Mouse (Mus musculus): ENCODE data around the gene Lpin2. TPM values are rescaled to one million over a fixed set of nuclear protein-coding genes. Genes with fewer than 3 reads are reported as not detected.
A peak's percentile ranks its signal among the peaks of the same experiment; 100 is the strongest.

The Lpin2 gene
- polyA plus RNA-seq, 1 experiment from 2014 or later = 17.1 TPM

GRCm38 (mm10) chr17:71252101-71252500, 69.7 kb downstream of the Lpin2 start:
- no peak for ATAC-seq (ENCODE audit: extremely low read depth, insufficient number of reproducible peaks, low FRiP score, low TSS enrichment)
- Histone ChIP-seq H3K27me3 (replicated peaks) (no peaks in the 10 kb centered on the region), H3K4me2 (no peak overlapping the region), H3K36me3 (peaks cover 34% of the 10 kb centered on the region), H3K4me3 (no peak overlapping the region), H3K9ac (peak overlapping the region; percentile 50; the same call in 1 of the 2 replicates), H3K27ac (replicated peaks) (peak overlapping the region; percentile 89), H3K9me3 (no peaks in the 10 kb centered on the region), H3K4me1 (peaks cover 98% of the 10 kb centered on the region)
- WGBS = 83% methylated on average over 9 of the region's 9 CpGs

GRCm38 (mm10) chr17:71253391-71253790, 71.0 kb downstream of the Lpin2 start:
- peaks cover 92% of the 10 kb centered on the region for H3K4me1 ChIP-seq
- H3K4me3 ChIP-seq = no peak overlapping the region
- H3K9ac ChIP-seq = 0 out of 2 replicates have a peak overlapping the region, but pooled peaks have one; percentile 7
- H3K27me3 ChIP-seq (replicated peaks) = no peaks in the 10 kb centered on the region
- peak overlapping the region; percentile 76 for H3K27ac ChIP-seq (replicated peaks)
- ATAC-seq (ENCODE audit: extremely low read depth, insufficient number of reproducible peaks, low FRiP score, low TSS enrichment) = no peak
- 74% methylated on average over 2 of the region's 2 CpGs for WGBS
- H3K36me3 ChIP-seq = peaks cover 21% of the 10 kb centered on the region
- H3K4me2 ChIP-seq = no peak overlapping the region
- H3K9me3 ChIP-seq = no peaks in the 10 kb centered on the region

GRCm38 (mm10) chr17:71254106-71254505, 71.7 kb downstream of the Lpin2 start:
- peaks cover 85% of the 10 kb centered on the region for H3K4me1 ChIP-seq
- H3K27me3 ChIP-seq (replicated peaks) = no peaks in the 10 kb centered on the region
- H3K27ac ChIP-seq (replicated peaks) = peak overlapping the region; percentile 76
- H3K36me3 ChIP-seq = peaks cover 20% of the 10 kb centered on the region; the same call in 1 of the 2 replicates
- ATAC-seq (ENCODE audit: extremely low read depth, insufficient number of reproducible peaks, low FRiP score, low TSS enrichment) = no peak
- no peak overlapping the region for H3K4me2 ChIP-seq
- H3K9ac ChIP-seq = 0 out of 2 replicates have a peak overlapping the region, but pooled peaks have one; percentile 7
- H3K9me3 ChIP-seq = no peaks in the 10 kb centered on the region
- 45% methylated on average over 5 of the region's 5 CpGs for WGBS
- no peak overlapping the region for H3K4me3 ChIP-seq

- no peak for ATAC-seq (ENCODE audit: extremely low read depth, insufficient number of reproducible peaks, low FRiP score, low TSS enrichment)
- no peak overlapping the region for H3K4me3 ChIP-seq
- H3K4me1 ChIP-seq = peaks cover 82% of the 10 kb centered on the region
- H3K9me3 ChIP-seq = no peaks in the 10 kb centered on the region
- H3K4me2 ChIP-seq = no peak overlapping the region
- H3K27me3 ChIP-seq (replicated peaks) = no peaks in the 10 kb centered on the region
- no peak overlapping the region for H3K9ac ChIP-seq
- WGBS = 43% methylated on average over 6 of the region's 6 CpGs
- H3K27ac ChIP-seq (replicated peaks) = peak overlapping the region; percentile 76; the same call in 1 of the 2 replicates
- H3K36me3 ChIP-seq = peaks cover 16% of the 10 kb centered on the region; the same call in 1 of the 2 replicates
Observed at GRCm38 (mm10) chr17:71254736-71255135, 72.4 kb downstream of the Lpin2 start.

- WGBS = 72% methylated on average over 14 of the region's 14 CpGs
- no peak for ATAC-seq (ENCODE audit: extremely low read depth, insufficient number of reproducible peaks, low FRiP score, low TSS enrichment)
Observed at GRCm38 (mm10) chr17:71256068-71256615, 73.8 kb downstream of the Lpin2 start.

GRCm38 (mm10) chr17:71256806-71257536, 74.6 kb downstream of the Lpin2 start:
- peaks cover 16% of the 10 kb centered on the region; the same call in 1 of the 2 replicates for H3K36me3 ChIP-seq
- H3K9me3 ChIP-seq = no peaks in the 10 kb centered on the region
- H3K4me3 ChIP-seq = no peak overlapping the region
- H3K4me1 ChIP-seq = peaks cover 66% of the 10 kb centered on the region
- WGBS = 61% methylated on average over 13 of the region's 13 CpGs
- H3K27ac ChIP-seq (replicated peaks) = no peak overlapping the region; the same call in 1 of the 2 replicates
- H3K27me3 ChIP-seq (replicated peaks) = no peaks in the 10 kb centered on the region
- no peak overlapping the region for H3K4me2 ChIP-seq
- ATAC-seq (ENCODE audit: extremely low read depth, insufficient number of reproducible peaks, low FRiP score, low TSS enrichment) = no peak
- H3K9ac ChIP-seq = no peak overlapping the region

More at GRCm38 (mm10) chr17:71256068-71256615, 73.8 kb downstream of the Lpin2 start:
- Histone ChIP-seq H3K4me1 (peaks cover 75% of the 10 kb centered on the region), H3K9me3 (no peaks in the 10 kb centered on the region), H3K27ac (replicated peaks) (no peak overlapping the region; the same call in 1 of the 2 replicates), H3K36me3 (peaks cover 16% of the 10 kb centered on the region; the same call in 1 of the 2 replicates), H3K9ac (no peak overlapping the region), H3K27me3 (replicated peaks) (no peaks in the 10 kb centered on the region), H3K4me2 (no peak overlapping the region), H3K4me3 (no peak overlapping the region)

- no peak for ATAC-seq (ENCODE audit: extremely low read depth, insufficient number of reproducible peaks, low FRiP score, low TSS enrichment)
- H3K4me3 ChIP-seq = no peak overlapping the region
- peak overlapping the region; percentile 37; the same call in 1 of the 2 replicates for H3K9ac ChIP-seq
- peak overlapping the region; percentile 9; the same call in 1 of the 2 replicates for H3K4me2 ChIP-seq
- no peaks in the 10 kb centered on the region for H3K27me3 ChIP-seq (replicated peaks)
- H3K36me3 ChIP-seq = 0 out of 2 replicates have a peak, but pooled peaks cover 8% of the 10 kb centered on the region
- H3K9me3 ChIP-seq = no peaks in the 10 kb centered on the region
- no peak overlapping the region for H3K27ac ChIP-seq (replicated peaks)
- peaks cover 52% of the 10 kb centered on the region for H3K4me1 ChIP-seq
- 70% methylated on average over 11 of the region's 11 CpGs for WGBS
Observed at GRCm38 (mm10) chr17:71259727-71260126, 77.4 kb downstream of the Lpin2 start.

GRCm38 (mm10) chr17:71260658-71261057, 78.3 kb downstream of the Lpin2 start:
- H3K4me2 ChIP-seq = no peak overlapping the region
- H3K4me3 ChIP-seq = no peak overlapping the region
- 62% methylated on average over 3 of the region's 3 CpGs for WGBS
- H3K4me1 ChIP-seq = peaks cover 54% of the 10 kb centered on the region
- ATAC-seq (ENCODE audit: extremely low read depth, insufficient number of reproducible peaks, low FRiP score, low TSS enrichment) = no peak
- 0 out of 2 replicates have a peak, but pooled peaks cover 8% of the 10 kb centered on the region for H3K36me3 ChIP-seq
- no peak overlapping the region for H3K27ac ChIP-seq (replicated peaks)
- no peaks in the 10 kb centered on the region for H3K9me3 ChIP-seq
- no peak overlapping the region for H3K9ac ChIP-seq
- no peaks in the 10 kb centered on the region for H3K27me3 ChIP-seq (replicated peaks)

GRCm38 (mm10) chr17:71263136-71263535, 80.8 kb downstream of the Lpin2 start:
- Histone ChIP-seq H3K4me3 (no peak overlapping the region), H3K9ac (no peak overlapping the region), H3K27ac (replicated peaks) (no peak overlapping the region), H3K9me3 (no peaks in the 10 kb centered on the region), H3K27me3 (replicated peaks) (no peaks in the 10 kb centered on the region), H3K4me2 (no peak overlapping the region), H3K4me1 (peaks cover 54% of the 10 kb centered on the region), H3K36me3 (no peaks in the 10 kb centered on the region)
- 74% methylated on average over 6 of the region's 6 CpGs for WGBS
- ATAC-seq (ENCODE audit: extremely low read depth, insufficient number of reproducible peaks, low FRiP score, low TSS enrichment) = no peak

- no peak for ATAC-seq (ENCODE audit: extremely low read depth, insufficient number of reproducible peaks, low FRiP score, low TSS enrichment)
- Histone ChIP-seq H3K4me1 (peaks cover 67% of the 10 kb centered on the region), H3K9me3 (no peaks in the 10 kb centered on the region), H3K9ac (0 out of 2 replicates have a peak overlapping the region, but pooled peaks have one; percentile 5), H3K4me2 (no peak overlapping the region), H3K4me3 (no peak overlapping the region), H3K27me3 (replicated peaks) (no peaks in the 10 kb centered on the region), H3K36me3 (no peaks in the 10 kb centered on the region), H3K27ac (replicated peaks) (peak overlapping the region; percentile 24)
- WGBS = 19% methylated on average over 4 of the region's 4 CpGs
Observed at GRCm38 (mm10) chr17:71264739-71265138, 82.4 kb downstream of the Lpin2 start.

GRCm38 (mm10) chr17:71265336-71266051, 83.1 kb downstream of the Lpin2 start:
- Histone ChIP-seq H3K27me3 (replicated peaks) (no peaks in the 10 kb centered on the region), H3K36me3 (no peaks in the 10 kb centered on the region), H3K9me3 (no peaks in the 10 kb centered on the region), H3K4me1 (peaks cover 68% of the 10 kb centered on the region), H3K27ac (replicated peaks) (peak overlapping the region; percentile 24), H3K4me3 (no peak overlapping the region), H3K9ac (no peak overlapping the region), H3K4me2 (no peak overlapping the region)
- 53% methylated on average over 5 of the region's 5 CpGs for WGBS
- no peak for ATAC-seq (ENCODE audit: extremely low read depth, insufficient number of reproducible peaks, low FRiP score, low TSS enrichment)
